Mouse (Mus musculus) gastrocnemius, postnatal 14 days (tissue): Measurements from ENCODE around the gene Gm10337. TPM values are rescaled to one million over a fixed set of nuclear protein-coding genes. Genes with fewer than 3 reads are reported as not detected.
A peak's percentile ranks its signal among the peaks of the same experiment; 100 is the strongest.

Experiments
- DNase-seq: peaks from one replicate; pipeline ENCODE4 v3.0.0; 2021; ENCODE audit warnings: mixed read lengths
- intact Hi-C: fragments of 180-260 bp; cut with DNase I; formaldehyde crosslinking; loops from one replicate; pipeline ENCODE4 v1.15.1; 2025; ENCODE audit warnings: low total_unique reads
- total RNA-seq, 2 experiments: library from RNA; stranded (reverse); gene quantifications; 2 replicates each; pipeline ENCODE4 v1.2.3; 2021

Gm10337 gene
- total RNA-seq, 2 experiments from 2014 or later, result not detected

DNA sequence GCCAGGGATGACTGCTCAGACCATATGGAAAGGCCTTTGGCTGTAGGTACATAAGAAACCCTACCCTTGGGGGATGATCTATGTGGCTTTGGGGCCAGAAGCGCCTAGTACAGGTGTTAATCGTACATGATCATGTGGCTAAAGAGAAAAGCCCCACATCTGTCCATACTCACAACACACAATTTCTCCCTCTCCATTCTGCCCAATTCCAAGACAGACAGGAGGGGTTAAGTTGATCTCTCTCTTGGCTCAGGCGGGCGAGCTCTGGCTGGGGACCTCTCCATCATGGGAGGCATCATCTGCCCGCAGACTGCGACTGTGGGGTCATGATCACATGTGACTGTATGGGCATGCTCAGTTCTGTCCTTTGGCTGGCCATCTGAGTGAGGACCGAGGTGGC, 30.4 kb downstream of the Gm10337 start:
- intact Hi-C loops, result no loop called here
- DNase-seq, result no peak

DNA sequence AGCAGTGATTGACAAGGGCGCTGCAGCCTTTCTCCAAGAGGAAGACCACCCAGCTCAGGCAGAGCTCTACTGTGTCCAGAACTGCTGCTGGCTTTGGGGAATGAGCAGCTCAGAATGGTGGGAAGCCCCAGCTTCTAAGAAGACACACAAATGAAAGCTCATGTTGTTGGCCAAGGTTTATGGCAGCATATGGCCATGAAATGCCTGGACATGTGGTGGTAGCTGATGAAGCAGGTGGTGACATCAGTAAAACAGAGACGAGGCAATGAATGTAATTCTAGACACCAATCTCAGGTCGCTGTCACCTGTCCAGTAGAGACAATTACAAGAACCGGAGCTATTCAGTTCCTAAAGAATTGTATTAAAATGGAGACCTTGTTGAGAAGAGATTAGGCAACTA, 41.3 kb downstream of the Gm10337 start:
- intact Hi-C loops, result no loop called here
- no peak for DNase-seq

DNA sequence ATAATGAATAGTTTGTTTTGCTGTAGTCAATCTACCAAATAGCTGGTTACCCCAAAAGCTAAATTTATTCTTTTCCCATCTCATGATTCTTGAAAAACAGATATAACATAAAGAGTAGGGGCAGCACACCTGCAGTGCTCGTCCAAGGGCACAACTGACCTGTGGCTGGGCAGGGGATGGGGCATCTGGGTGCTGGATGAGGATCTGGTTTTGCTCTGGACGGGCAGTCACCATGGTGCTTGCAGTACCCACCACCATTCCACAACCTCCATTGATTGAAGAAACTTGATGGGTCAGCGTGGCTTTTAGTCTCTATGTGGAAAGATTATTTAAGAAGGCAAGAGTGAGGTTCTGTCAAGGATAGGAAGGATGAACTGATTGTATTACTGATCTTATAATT, 42.7 kb downstream of the Gm10337 start:
- intact Hi-C loops, result no loop called here
- DNase-seq, result no peak

- DNase-seq, result peak; percentile 55
- intact Hi-C loops, result no loop called here
These were observed 43.3 kb downstream of the Gm10337 start for GRCm38 (mm10) chr15:102546677-102547427.

- DNase-seq, result no peak
- intact Hi-C loops, result no loop called here
These were observed 44.0 kb downstream of the Gm10337 start for GRCm38 (mm10) chr15:102547478-102547877.

DNA sequence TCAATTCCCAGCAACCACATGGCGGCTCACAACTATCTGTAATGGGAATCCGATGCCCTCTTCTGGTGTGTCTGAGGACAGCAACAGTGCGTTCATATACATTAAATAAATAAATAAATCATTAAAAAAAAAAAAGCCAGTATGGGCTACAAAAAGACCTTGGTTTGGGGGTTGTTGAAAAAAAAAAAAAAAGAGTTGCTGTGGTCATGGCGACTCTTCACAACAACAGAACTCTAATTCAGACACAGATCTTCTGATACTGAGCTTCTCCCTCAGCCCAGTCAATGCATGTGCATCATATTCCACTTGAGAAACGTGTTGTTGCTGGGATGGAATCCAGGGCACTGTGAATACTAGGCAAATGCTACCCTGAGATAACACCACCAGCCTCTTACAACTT, 49.1 kb downstream of the Gm10337 start:
- no peak for DNase-seq
- intact Hi-C loops, result loop anchor here (10.0 kb wide), 1 partner anchor 112 kb away; no protein-coding TSS in a partner anchor

Other genes with a start within 250 kb of the Gm10337 start
- 10 to 100 TPM; 12.9 to 13.2 TPM for gene Rarg, start 246.2 kb upstream of the Gm10337 start, total RNA-seq
- gene Gm9918, start 233.2 kb upstream of the Gm10337 start, total RNA-seq, result not detected
- 10 to 100 TPM; 14.5 to 14.9 TPM for gene Mfsd5, start 224.3 kb upstream of the Gm10337 start, total RNA-seq
- gene Espl1, start 207.5 kb upstream of the Gm10337 start, total RNA-seq, result 1 to 10 TPM; 1.1 to 4.1 TPM
- gene Pfdn5, start 177.6 kb upstream of the Gm10337 start, total RNA-seq, result 100 to 1,000 TPM; 212 to 228 TPM
- gene Myg1, start 172.0 kb upstream of the Gm10337 start, total RNA-seq, result 10 to 100 TPM; 17.6 to 19.0 TPM
- gene Aaas, start 153.0 kb upstream of the Gm10337 start, total RNA-seq, result 1 to 10 TPM; 7.2 to 8.4 TPM
- gene Sp7, start 136.5 kb upstream of the Gm10337 start, total RNA-seq, result under 1 TPM; 0.11 to 0.14 TPM
- 10 to 100 TPM; 27.5 to 31.2 TPM for gene Sp1, start 97.6 kb upstream of the Gm10337 start, total RNA-seq
- 1 to 10 TPM; 4.5 to 5.0 TPM for gene Amhr2, start 58.4 kb upstream of the Gm10337 start, total RNA-seq
- gene Prr13, start 44.7 kb upstream of the Gm10337 start, total RNA-seq, result 10 to 100 TPM; 12.1 to 13.6 TPM
- 100 to 1,000 TPM; 382 to 414 TPM for gene Pcbp2, start 33.2 kb upstream of the Gm10337 start, total RNA-seq
- gene Map3k12, start 13.3 kb downstream of the Gm10337 start, total RNA-seq, result 1 to 10 TPM; 3.1 TPM
- gene Tarbp2, start 14.5 kb downstream of the Gm10337 start, total RNA-seq, result 10 to 100 TPM; 37.9 to 40.2 TPM
- 1 to 10 TPM; 1.4 to 1.7 TPM for gene Npff, start 21.2 kb downstream of the Gm10337 start, total RNA-seq
- 1 to 10 TPM in 1 of 2 experiments, not detected in 1; 1.9 TPM for gene Gm28047, start 121.3 kb downstream of the Gm10337 start, total RNA-seq
- 10 to 100 TPM; 49.9 to 51.2 TPM for gene Atf7, start 121.7 kb downstream of the Gm10337 start, total RNA-seq
- 10 to 100 TPM; 27.7 to 28.8 TPM for gene Atp5g2, start 168.6 kb downstream of the Gm10337 start, total RNA-seq
- gene Calcoco1, start 218.5 kb downstream of the Gm10337 start, total RNA-seq, result 10 to 100 TPM; 44.1 to 56.5 TPM